Mouse (Mus musculus): ENCODE results near the gene S1pr2. TPM values are rescaled to one million over a fixed set of nuclear protein-coding genes. Genes with fewer than 3 reads are reported as not detected.

Gene S1pr2
- polyA plus RNA-seq, 1 experiment from 2014 or later: 54.5 TPM

DNA sequence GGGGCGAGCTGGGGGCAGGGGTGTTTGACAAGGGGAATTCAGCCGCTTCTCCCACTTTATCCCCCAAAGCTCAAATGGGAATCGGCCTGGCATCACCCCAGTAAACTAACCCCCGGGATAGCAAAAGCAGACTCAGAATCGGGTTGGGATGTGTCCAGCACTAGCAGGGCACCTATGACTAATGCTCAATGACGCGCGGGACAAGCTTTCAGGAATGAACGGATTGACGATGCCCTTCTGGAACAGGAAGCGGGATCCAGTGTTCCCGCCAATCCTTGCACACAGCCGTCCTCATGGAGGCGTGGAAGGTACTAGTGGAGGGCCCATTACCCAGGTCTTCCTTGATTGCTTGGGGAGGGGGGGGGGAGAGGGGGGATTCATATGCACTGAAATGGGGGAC is 25.1 kb downstream of the S1pr2 start:
- Histone ChIP-seq H3K4me2 (ENCODE audit: low read depth, low read length) (peak overlapping the region; percentile 73), H3K36me3 (ENCODE audit: control insufficient read depth, insufficient read depth, low read length) (0 out of 2 replicates have a peak, but pooled peaks cover 5% of the 10 kb centered on the region), H3K9me3 (ENCODE audit: control insufficient read depth, low read length) (no peaks in the 10 kb centered on the region), H3K27ac (replicated peaks; ENCODE audit: low read depth, low read length) (peak overlapping the region; percentile 89), H3K27me3 (replicated peaks; ENCODE audit: control insufficient read depth, insufficient read depth, low read length) (no peaks in the 10 kb centered on the region), H3K9ac (ENCODE audit: low read depth, low read length) (peak overlapping the region; percentile 79), H3K4me3 (ENCODE audit: low read depth, low read length) (peak overlapping the region; percentile 84), H3K4me1 (ENCODE audit: control insufficient read depth, insufficient read depth, low read length) (no peaks in the 10 kb centered on the region)
- ATAC-seq (ENCODE audit: low read depth): no peak
- peak; percentile 66 for DNase-seq (ENCODE audit: low spot score)
- WGBS: 10% methylated on average over 13 of the region's 14 CpGs

- peak overlapping the region; percentile 84; the same call in 1 of the 2 replicates for H3K4me3 ChIP-seq (ENCODE audit: low read depth, low read length)
- H3K27ac ChIP-seq (replicated peaks; ENCODE audit: low read depth, low read length): no peak overlapping the region
- 0 out of 2 replicates have a peak, but pooled peaks cover 5% of the 10 kb centered on the region for H3K36me3 ChIP-seq (ENCODE audit: control insufficient read depth, insufficient read depth, low read length)
- H3K4me2 ChIP-seq (ENCODE audit: low read depth, low read length): peak overlapping the region; percentile 73
- H3K9me3 ChIP-seq (ENCODE audit: control insufficient read depth, low read length): no peaks in the 10 kb centered on the region
- no peak overlapping the region for H3K9ac ChIP-seq (ENCODE audit: low read depth, low read length)
- ATAC-seq (ENCODE audit: low read depth) (no peak), DNase-seq (ENCODE audit: low spot score) (no peak)
- H3K27me3 ChIP-seq (replicated peaks; ENCODE audit: control insufficient read depth, insufficient read depth, low read length): no peaks in the 10 kb centered on the region
- no peaks in the 10 kb centered on the region for H3K4me1 ChIP-seq (ENCODE audit: control insufficient read depth, insufficient read depth, low read length)
Observed at GRCm38 (mm10) chr9:20950419-20950818, 26.2 kb downstream of the S1pr2 start.

- Histone ChIP-seq H3K27me3 (replicated peaks; ENCODE audit: control insufficient read depth, insufficient read depth, low read length) (no peaks in the 10 kb centered on the region), H3K4me3 (ENCODE audit: low read depth, low read length) (no peak overlapping the region), H3K36me3 (ENCODE audit: control insufficient read depth, insufficient read depth, low read length) (peaks cover 11% of the 10 kb centered on the region), H3K9me3 (ENCODE audit: control insufficient read depth, low read length) (no peaks in the 10 kb centered on the region), H3K9ac (ENCODE audit: low read depth, low read length) (no peak overlapping the region), H3K4me1 (ENCODE audit: control insufficient read depth, insufficient read depth, low read length) (peaks cover 8% of the 10 kb centered on the region), H3K4me2 (ENCODE audit: low read depth, low read length) (no peak overlapping the region), H3K27ac (replicated peaks; ENCODE audit: low read depth, low read length) (no peak overlapping the region)
- DNase-seq (ENCODE audit: low spot score) (no peak), ATAC-seq (ENCODE audit: low read depth) (no peak)
- WGBS: 80% methylated on average over 16 of the region's 16 CpGs
Observed at GRCm38 (mm10) chr9:20946066-20946880, 30.3 kb downstream of the S1pr2 start.

DNA sequence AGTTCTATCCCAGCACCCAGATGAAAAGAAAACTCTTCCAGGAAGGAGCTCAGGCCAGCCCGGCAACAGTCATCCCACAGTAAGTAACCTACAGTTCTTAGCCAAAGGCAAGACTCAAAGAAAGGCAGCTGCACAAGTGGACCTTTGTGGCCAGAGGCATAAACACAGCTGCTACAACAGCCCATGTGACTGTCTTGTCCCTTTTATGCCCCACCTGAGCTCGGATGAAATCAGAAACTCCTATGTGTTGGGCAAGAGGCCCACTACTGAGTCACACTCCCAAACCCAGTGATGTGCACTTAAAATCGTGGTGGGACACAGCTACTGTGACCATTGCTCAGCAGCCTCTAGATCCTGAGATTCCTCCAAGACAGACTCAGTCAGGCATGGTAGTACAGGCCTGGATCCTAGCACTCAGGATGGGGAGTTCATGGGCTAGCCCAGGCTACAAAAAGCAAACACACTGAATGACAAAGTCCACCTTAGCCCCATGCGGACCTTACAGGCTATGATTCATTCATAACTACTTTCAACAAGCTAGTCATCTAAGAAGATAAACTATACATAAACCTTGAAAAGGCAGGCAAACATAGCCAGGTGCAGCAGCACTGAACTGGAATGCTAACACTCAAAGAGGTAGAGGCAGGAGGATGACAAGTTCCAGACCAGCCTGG is 31.7 kb downstream of the S1pr2 start:
- peaks cover 8% of the 10 kb centered on the region for H3K4me1 ChIP-seq (ENCODE audit: control insufficient read depth, insufficient read depth, low read length)
- H3K4me2 ChIP-seq (ENCODE audit: low read depth, low read length): no peak overlapping the region
- DNase-seq (ENCODE audit: low spot score) (peak; percentile 41), ATAC-seq (ENCODE audit: low read depth) (no peak)
- H3K9me3 ChIP-seq (ENCODE audit: control insufficient read depth, low read length): no peaks in the 10 kb centered on the region
- H3K9ac ChIP-seq (ENCODE audit: low read depth, low read length): no peak overlapping the region
- H3K27ac ChIP-seq (replicated peaks; ENCODE audit: low read depth, low read length): no peak overlapping the region
- H3K27me3 ChIP-seq (replicated peaks; ENCODE audit: control insufficient read depth, insufficient read depth, low read length): no peaks in the 10 kb centered on the region
- WGBS: 49% methylated on average over 4 of the region's 4 CpGs
- H3K36me3 ChIP-seq (ENCODE audit: control insufficient read depth, insufficient read depth, low read length): peaks cover 25% of the 10 kb centered on the region
- no peak overlapping the region for H3K4me3 ChIP-seq (ENCODE audit: low read depth, low read length)

DNA sequence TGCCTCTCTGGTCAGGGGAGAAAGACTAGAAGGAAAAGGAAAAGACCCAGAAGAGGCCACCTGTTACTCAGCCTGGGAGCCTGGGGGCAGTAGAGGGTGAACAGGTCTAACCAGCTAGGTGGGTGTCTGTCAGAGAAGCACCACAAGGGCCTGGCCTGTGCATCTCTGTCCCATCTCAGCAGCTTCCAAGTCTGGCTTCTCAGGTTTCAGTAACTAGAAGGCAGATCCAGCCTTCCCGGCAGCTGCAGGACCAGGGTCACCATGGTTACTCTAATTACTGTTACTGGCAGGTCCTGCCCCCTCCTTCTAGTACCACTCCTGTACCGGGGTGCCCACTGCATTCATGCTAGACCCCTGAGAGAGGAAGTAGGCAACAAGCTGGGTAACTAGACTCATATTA is 32.7 kb downstream of the S1pr2 start:
- Histone ChIP-seq H3K36me3 (ENCODE audit: control insufficient read depth, insufficient read depth, low read length) (peaks cover 32% of the 10 kb centered on the region), H3K4me3 (ENCODE audit: low read depth, low read length) (no peak overlapping the region), H3K4me1 (ENCODE audit: control insufficient read depth, insufficient read depth, low read length) (peaks cover 8% of the 10 kb centered on the region), H3K9ac (ENCODE audit: low read depth, low read length) (no peak overlapping the region), H3K9me3 (ENCODE audit: control insufficient read depth, low read length) (no peaks in the 10 kb centered on the region), H3K27me3 (replicated peaks; ENCODE audit: control insufficient read depth, insufficient read depth, low read length) (no peaks in the 10 kb centered on the region), H3K27ac (replicated peaks; ENCODE audit: low read depth, low read length) (peak overlapping the region; percentile 29; the same call in 1 of the 2 replicates), H3K4me2 (ENCODE audit: low read depth, low read length) (no peak overlapping the region)
- DNase-seq (ENCODE audit: low spot score): peak; percentile 87
- WGBS: 13% methylated on average over 2 of the region's 2 CpGs
- peak; percentile 92 for ATAC-seq (ENCODE audit: low read depth)

GRCm38 (mm10) chr9:20943396-20943795 is 33.2 kb downstream of the S1pr2 start:
- 81% methylated on average over 7 of the region's 7 CpGs for WGBS
- no peaks in the 10 kb centered on the region for H3K9me3 ChIP-seq (ENCODE audit: control insufficient read depth, low read length)
- DNase-seq (ENCODE audit: low spot score): no peak
- no peak overlapping the region for H3K4me2 ChIP-seq (ENCODE audit: low read depth, low read length)
- no peak overlapping the region for H3K9ac ChIP-seq (ENCODE audit: low read depth, low read length)
- ATAC-seq (ENCODE audit: low read depth): peak; percentile 8; the same call in 1 of the 2 replicates
- H3K27ac ChIP-seq (replicated peaks; ENCODE audit: low read depth, low read length): peak overlapping the region; percentile 29; the same call in 1 of the 2 replicates
- H3K27me3 ChIP-seq (replicated peaks; ENCODE audit: control insufficient read depth, insufficient read depth, low read length): no peaks in the 10 kb centered on the region
- no peak overlapping the region for H3K4me3 ChIP-seq (ENCODE audit: low read depth, low read length)
- peaks cover 37% of the 10 kb centered on the region for H3K36me3 ChIP-seq (ENCODE audit: control insufficient read depth, insufficient read depth, low read length)
- peaks cover 8% of the 10 kb centered on the region for H3K4me1 ChIP-seq (ENCODE audit: control insufficient read depth, insufficient read depth, low read length)

- Histone ChIP-seq H3K4me3 (ENCODE audit: low read depth, low read length) (no peak overlapping the region), H3K36me3 (ENCODE audit: control insufficient read depth, insufficient read depth, low read length) (peaks cover 100% of the 10 kb centered on the region), H3K9ac (ENCODE audit: low read depth, low read length) (no peak overlapping the region), H3K27ac (replicated peaks; ENCODE audit: low read depth, low read length) (no peak overlapping the region), H3K9me3 (ENCODE audit: control insufficient read depth, low read length) (no peaks in the 10 kb centered on the region), H3K4me1 (ENCODE audit: control insufficient read depth, insufficient read depth, low read length) (no peaks in the 10 kb centered on the region), H3K27me3 (replicated peaks; ENCODE audit: control insufficient read depth, insufficient read depth, low read length) (no peaks in the 10 kb centered on the region), H3K4me2 (ENCODE audit: low read depth, low read length) (no peak overlapping the region)
- 98% methylated on average over 3 of the region's 3 CpGs for WGBS
- DNase-seq (ENCODE audit: low spot score) (no peak), ATAC-seq (ENCODE audit: low read depth) (no peak)
Observed at GRCm38 (mm10) chr9:20923258-20923657, 53.3 kb downstream of the S1pr2 start.

GRCm38 (mm10) chr9:20916160-20916559 is 60.4 kb downstream of the S1pr2 start:
- no peak overlapping the region for H3K9ac ChIP-seq (ENCODE audit: low read depth, low read length)
- H3K4me2 ChIP-seq (ENCODE audit: low read depth, low read length): no peak overlapping the region
- H3K36me3 ChIP-seq (ENCODE audit: control insufficient read depth, insufficient read depth, low read length): peaks cover 100% of the 10 kb centered on the region
- WGBS: 85% methylated on average over 4 of the region's 4 CpGs
- no peak overlapping the region for H3K4me3 ChIP-seq (ENCODE audit: low read depth, low read length)
- ATAC-seq (ENCODE audit: low read depth) (no peak), DNase-seq (ENCODE audit: low spot score) (no peak)
- no peaks in the 10 kb centered on the region for H3K9me3 ChIP-seq (ENCODE audit: control insufficient read depth, low read length)
- no peaks in the 10 kb centered on the region for H3K4me1 ChIP-seq (ENCODE audit: control insufficient read depth, insufficient read depth, low read length)
- H3K27ac ChIP-seq (replicated peaks; ENCODE audit: low read depth, low read length): no peak overlapping the region
- no peaks in the 10 kb centered on the region for H3K27me3 ChIP-seq (replicated peaks; ENCODE audit: control insufficient read depth, insufficient read depth, low read length)

All from embryonic facial prominence, embryonic 14.5 days (tissue).